Mouse (Mus musculus) liver, embryonic 13.5 days (tissue): Measurements from ENCODE around the gene Fbxo21. TPM values are rescaled to one million over a fixed set of nuclear protein-coding genes. Genes with fewer than 3 reads are reported as not detected.

Source experiments
- ATAC-seq: fragments of 200-750 bp; cut with Nextera tagmentation; 2 replicates; pipeline ENCODE4 v1.8.0; 2017; ENCODE audit warnings: low read depth, mild to moderate bottlenecking, moderate number of reproducible peaks, moderate library complexity
- DNase-seq: peaks from one replicate; pipeline ENCODE4 v3.0.0; 2022
- H3K27ac ChIP-seq: fragments of 300-500 bp; sonication (generic); 2 replicates; pipeline ENCODE4 v1.5.1; 2015; ENCODE audit warnings: moderate library complexity, mild to moderate bottlenecking, inconsistent platforms
- H3K27me3 ChIP-seq: fragments of 300-500 bp; sonication (generic); 2 replicates; pipeline ENCODE4 v1.6.1; 2015; ENCODE audit warnings: mild to moderate bottlenecking, inconsistent platforms
- H3K36me3 ChIP-seq: fragments of 300-500 bp; sonication (generic); 2 replicates; pipeline ENCODE4 v1.6.1; 2015; ENCODE audit warnings: mild to moderate bottlenecking, inconsistent platforms
- H3K4me1 ChIP-seq: fragments of 300-500 bp; sonication (generic); replicated peaks from 2 replicates; pipeline ENCODE4 v1.6.1; 2015; ENCODE audit warnings: inconsistent platforms
- H3K4me2 ChIP-seq: fragments of 300-500 bp; sonication (generic); 2 replicates; pipeline ENCODE4 v1.6.1; 2015; ENCODE audit warnings: inconsistent platforms, mild to moderate bottlenecking, moderate library complexity
- H3K4me3 ChIP-seq: fragments of 300-500 bp; sonication (generic); replicated peaks from 2 replicates; pipeline ENCODE4 v1.5.1; 2015; ENCODE audit warnings: mild to moderate bottlenecking, inconsistent platforms
- H3K9ac ChIP-seq: fragments of 300-500 bp; sonication (generic); 2 replicates; pipeline ENCODE4 v1.6.1; 2015; ENCODE audit warnings: mild to moderate bottlenecking, inconsistent platforms
- H3K9me3 ChIP-seq: fragments of 300-500 bp; sonication (generic); replicated peaks from 2 replicates; pipeline ENCODE4 v1.6.1; 2016; ENCODE audit warnings: inconsistent platforms
- WGBS: fragments of 180-500 bp; shearing (Covaris S2); methylation state at CpG from one replicate; pipeline ENCODE4 v1.1.7; 2015; ENCODE audit not compliant: insufficient replicate concordance; 5-methylcytosine and 5-hydroxymethylcytosine counted together
- polyA plus RNA-seq: library from polyadenylated mRNA; unstranded; fragments of >200 nt; fragmentation: Nextera tagmentation; extraction: Ambion mirVana; gene quantifications from 2 replicates; pipeline ENCODE4 v1.2.1, GENCODE M21; 2015

Fbxo21 gene
- polyA plus RNA-seq, 1 experiment from 2014 or later, result 16.9 TPM

- Histone ChIP-seq H3K36me3 (no peaks in the 10 kb centered on the region), H3K4me1 (0 out of 2 replicates have a peak, but pooled peaks cover 3% of the 10 kb centered on the region), H3K9me3 (no peaks in the 10 kb centered on the region), H3K9ac (no peak overlapping the region), H3K27me3 (peaks cover 4% of the 10 kb centered on the region; the same call in 1 of the 2 replicates), H3K4me3 (no peak overlapping the region), H3K27ac (no peak overlapping the region), H3K4me2 (no peak overlapping the region)
- ATAC-seq (no peak), DNase-seq (no peak)
- WGBS, result 57% methylated on average over 12 of the region's 12 CpGs
Observed at GRCm38 (mm10) chr5:117953893-117954292, 22.6 kb upstream of the Fbxo21 start.

GRCm38 (mm10) chr5:117954429-117954828 is 22.1 kb upstream of the Fbxo21 start:
- no peaks in the 10 kb centered on the region for H3K36me3 ChIP-seq
- 0 out of 2 replicates have a peak, but pooled peaks cover 3% of the 10 kb centered on the region for H3K4me1 ChIP-seq
- no peak overlapping the region for H3K4me2 ChIP-seq
- WGBS, result 64% methylated on average over 1 of the region's 1 CpGs
- H3K27ac ChIP-seq, result no peak overlapping the region
- ATAC-seq (no peak), DNase-seq (no peak)
- H3K9me3 ChIP-seq, result no peaks in the 10 kb centered on the region
- H3K4me3 ChIP-seq, result no peak overlapping the region
- H3K27me3 ChIP-seq, result peaks cover 4% of the 10 kb centered on the region; the same call in 1 of the 2 replicates
- H3K9ac ChIP-seq, result no peak overlapping the region

- no peaks in the 10 kb centered on the region for H3K36me3 ChIP-seq
- no peak overlapping the region for H3K4me2 ChIP-seq
- 17% methylated on average over 10 of the region's 10 CpGs for WGBS
- H3K27me3 ChIP-seq, result peaks cover 4% of the 10 kb centered on the region; the same call in 1 of the 2 replicates
- no peaks in the 10 kb centered on the region for H3K9me3 ChIP-seq
- DNase-seq (no peak), ATAC-seq (no peak)
- no peak overlapping the region for H3K27ac ChIP-seq
- no peak overlapping the region for H3K4me3 ChIP-seq
- H3K4me1 ChIP-seq, result 0 out of 2 replicates have a peak, but pooled peaks cover 3% of the 10 kb centered on the region
- H3K9ac ChIP-seq, result no peak overlapping the region
Observed at GRCm38 (mm10) chr5:117955675-117956420, 20.7 kb upstream of the Fbxo21 start.

- DNase-seq (no peak), ATAC-seq (no peak)
- Histone ChIP-seq H3K4me1 (peaks cover 13% of the 10 kb centered on the region), H3K9ac (no peak overlapping the region), H3K4me3 (no peak overlapping the region), H3K9me3 (no peaks in the 10 kb centered on the region), H3K36me3 (no peaks in the 10 kb centered on the region), H3K27me3 (peaks cover 17% of the 10 kb centered on the region), H3K4me2 (no peak overlapping the region), H3K27ac (no peak overlapping the region)
- 44% methylated on average over 9 of the region's 9 CpGs for WGBS
Observed at GRCm38 (mm10) chr5:117964750-117965149, 11.8 kb upstream of the Fbxo21 start.

- no peak overlapping the region for H3K4me3 ChIP-seq
- H3K27me3 ChIP-seq, result peaks cover 17% of the 10 kb centered on the region
- H3K36me3 ChIP-seq, result no peaks in the 10 kb centered on the region
- H3K9ac ChIP-seq, result no peak overlapping the region
- DNase-seq (no peak), ATAC-seq (no peak)
- no peak overlapping the region for H3K27ac ChIP-seq
- no peaks in the 10 kb centered on the region for H3K9me3 ChIP-seq
- WGBS, result 71% methylated on average over 9 of the region's 9 CpGs
- H3K4me2 ChIP-seq, result no peak overlapping the region
- H3K4me1 ChIP-seq, result peaks cover 13% of the 10 kb centered on the region
Observed at GRCm38 (mm10) chr5:117966956-117967355, 9.6 kb upstream of the Fbxo21 start.

- no peak for DNase-seq
- Histone ChIP-seq H3K4me2 (no peak overlapping the region), H3K36me3 (no peaks in the 10 kb centered on the region), H3K4me3 (no peak overlapping the region), H3K27ac (no peak overlapping the region), H3K9me3 (no peaks in the 10 kb centered on the region), H3K9ac (no peak overlapping the region), H3K4me1 (peaks cover 13% of the 10 kb centered on the region), H3K27me3 (peaks cover 17% of the 10 kb centered on the region)
- ATAC-seq, result no peak
- 48% methylated on average over 4 of the region's 4 CpGs for WGBS
Observed at GRCm38 (mm10) chr5:117967659-117968069, 8.9 kb upstream of the Fbxo21 start.

GRCm38 (mm10) chr5:117969681-117970427 is 6.7 kb upstream of the Fbxo21 start:
- Histone ChIP-seq H3K36me3 (no peaks in the 10 kb centered on the region), H3K4me3 (no peak overlapping the region), H3K9me3 (no peaks in the 10 kb centered on the region), H3K4me2 (no peak overlapping the region), H3K27me3 (0 out of 2 replicates have a peak, but pooled peaks cover 5% of the 10 kb centered on the region), H3K9ac (no peak overlapping the region), H3K4me1 (peaks cover 13% of the 10 kb centered on the region), H3K27ac (no peak overlapping the region)
- ATAC-seq (no peak), DNase-seq (no peak)
- WGBS, result 72% methylated on average over 10 of the region's 10 CpGs

- Histone ChIP-seq H3K4me2 (peak overlapping the region; percentile 94), H3K9ac (no peak overlapping the region), H3K9me3 (no peaks in the 10 kb centered on the region), H3K27me3 (0 out of 2 replicates have a peak, but pooled peaks cover 3% of the 10 kb centered on the region), H3K4me3 (peak overlapping the region; percentile 91), H3K27ac (no peak overlapping the region), H3K36me3 (peaks cover 22% of the 10 kb centered on the region), H3K4me1 (peaks cover 39% of the 10 kb centered on the region)
- 24% methylated on average over 19 of the region's 19 CpGs for WGBS
- DNase-seq (no peak), ATAC-seq (no peak)
Observed at GRCm38 (mm10) chr5:117976263-117976656, 270 bp upstream of the Fbxo21 start.

GRCm38 (mm10) chr5:117977501-117978158 is 1.1 kb downstream of the Fbxo21 start:
- Histone ChIP-seq H3K4me3 (peak overlapping the region; percentile 91), H3K9me3 (no peaks in the 10 kb centered on the region), H3K9ac (peak overlapping the region; percentile 86), H3K27me3 (0 out of 2 replicates have a peak, but pooled peaks cover 3% of the 10 kb centered on the region), H3K36me3 (peaks cover 34% of the 10 kb centered on the region), H3K4me1 (peaks cover 42% of the 10 kb centered on the region), H3K4me2 (peak overlapping the region; percentile 94), H3K27ac (peak overlapping the region; percentile 53; the same call in 1 of the 2 replicates)
- ATAC-seq (no peak), DNase-seq (no peak)
- 21% methylated on average over 30 of the region's 30 CpGs for WGBS

GRCm38 (mm10) chr5:117978159-117978697 is 1.7 kb downstream of the Fbxo21 start:
- peak overlapping the region; percentile 53 for H3K27ac ChIP-seq
- no peak for DNase-seq
- peak overlapping the region; percentile 91 for H3K4me3 ChIP-seq
- ATAC-seq, result no peak
- 60% methylated on average over 17 of the region's 17 CpGs for WGBS
- H3K9me3 ChIP-seq, result no peaks in the 10 kb centered on the region
- peak overlapping the region; percentile 39; the same call in 1 of the 2 replicates for H3K9ac ChIP-seq
- peak overlapping the region; percentile 94 for H3K4me2 ChIP-seq
- 0 out of 2 replicates have a peak, but pooled peaks cover 3% of the 10 kb centered on the region for H3K27me3 ChIP-seq
- H3K4me1 ChIP-seq, result peaks cover 42% of the 10 kb centered on the region
- H3K36me3 ChIP-seq, result peaks cover 40% of the 10 kb centered on the region

- DNase-seq, result no peak
- Histone ChIP-seq H3K9me3 (no peaks in the 10 kb centered on the region), H3K4me2 (peak overlapping the region; percentile 94), H3K27ac (0 out of 2 replicates have a peak overlapping the region, but pooled peaks have one; percentile 13), H3K4me1 (peaks cover 42% of the 10 kb centered on the region), H3K9ac (no peak overlapping the region), H3K27me3 (0 out of 2 replicates have a peak, but pooled peaks cover 3% of the 10 kb centered on the region), H3K4me3 (no peak overlapping the region), H3K36me3 (peaks cover 49% of the 10 kb centered on the region)
- no peak for ATAC-seq
- 75% methylated on average over 5 of the region's 5 CpGs for WGBS
Observed at GRCm38 (mm10) chr5:117979082-117979481, 2.6 kb downstream of the Fbxo21 start.
